Comparison of ENCODE assay signal across 8 mouse cellular contexts in genomic region chr15:28154822-28155501, GRCm38 (mm10). TPM values are rescaled to one million over a fixed set of nuclear protein-coding genes. Genes with fewer than 3 reads are reported as not detected.
DNase-seq lines count a peak whose midpoint lies in the region; ATAC-seq and TF ChIP-seq lines count a peak whose summit lies in the region.

No protein-coding gene starts in this region.

- H3K9ac ChIP-seq in kidney, postnatal 0 days (ENCODE audit: low read depth, low read length): no peak overlapping the region
- H3K9ac ChIP-seq in limb, embryonic 14.5 days (ENCODE audit: low read depth, low read length, severe bottlenecking): peak overlapping the region; percentile 32; the same call in 1 of the 2 replicates
- peak overlapping the region; percentile 61 for H3K9ac ChIP-seq in neural tube, embryonic 13.5 days

- H3K27ac ChIP-seq in kidney, postnatal 0 days: no peak overlapping the region
- no peak overlapping the region for H3K27ac ChIP-seq in limb, embryonic 14.5 days (replicated peaks; ENCODE audit: low read depth, low read length)
- no peak overlapping the region for H3K27ac ChIP-seq in neural tube, embryonic 13.5 days (replicated peaks)

- no peak for TF ChIP-seq POLR2A in limb, embryonic 14.5 days (IDR thresholded peaks at IDR 0.05; ENCODE audit: borderline replicate concordance, extremely low read depth, insufficient read depth, insufficient read length)

- H3K27me3 ChIP-seq in kidney, postnatal 0 days (ENCODE audit: insufficient read depth, low read length): no peaks in the 10 kb centered on the region
- no peaks in the 10 kb centered on the region for H3K27me3 ChIP-seq in limb, embryonic 14.5 days (ENCODE audit: control insufficient read depth, insufficient read depth, low read length)
- peaks cover 28% of the 10 kb centered on the region for H3K27me3 ChIP-seq in neural tube, embryonic 13.5 days

- H3K36me3 ChIP-seq in kidney, postnatal 0 days (ENCODE audit: insufficient read depth, low read length): no peaks in the 10 kb centered on the region
- H3K36me3 ChIP-seq in limb, embryonic 14.5 days (ENCODE audit: control insufficient read depth, insufficient read depth, low read length): no peaks in the 10 kb centered on the region
- no peaks in the 10 kb centered on the region for H3K36me3 ChIP-seq in neural tube, embryonic 13.5 days

- 0 out of 2 replicates have a peak, but pooled peaks cover 6% of the 10 kb centered on the region for H3K4me1 ChIP-seq in kidney, postnatal 0 days (replicated peaks; ENCODE audit: insufficient read depth, low read length)
- peaks cover 7% of the 10 kb centered on the region for H3K4me1 ChIP-seq in limb, embryonic 14.5 days (ENCODE audit: control insufficient read depth, insufficient read depth, low read length)
- peaks cover 19% of the 10 kb centered on the region for H3K4me1 ChIP-seq in neural tube, embryonic 13.5 days (replicated peaks)

- 9% methylated on average over 26 of the region's 27 CpGs for WGBS in kidney, postnatal 0 days
- WGBS in limb, embryonic 14.5 days: 10% methylated on average over 21 of the region's 27 CpGs
- 8% methylated on average over 26 of the region's 27 CpGs for WGBS in neural tube, embryonic 13.5 days

- no peaks in the 10 kb centered on the region for H3K9me3 ChIP-seq in kidney, postnatal 0 days (replicated peaks; ENCODE audit: low read length)
- H3K9me3 ChIP-seq in limb, embryonic 14.5 days (ENCODE audit: control insufficient read depth, low read length): no peaks in the 10 kb centered on the region
- H3K9me3 ChIP-seq in neural tube, embryonic 13.5 days: no peaks in the 10 kb centered on the region

- DNase-seq in CD4-positive, CD25-positive, alpha-beta regulatory T cell, adult 2 months (ENCODE audit: low read depth, low spot score): peak; percentile 14
- DNase-seq in cerebellum, postnatal 10 days: peak; percentile 72 to 74
- peak; percentile 28 to 42 for DNase-seq in frontal cortex, postnatal 25 days (ENCODE audit: low spot score in 2 of 2)
- peak; percentile 46 for DNase-seq in kidney, postnatal 0 days (ENCODE audit: low spot score)
- DNase-seq in limb, embryonic 14.5 days (ENCODE audit: low spot score): peak; percentile 18
- DNase-seq in spleen, postnatal 10 days (ENCODE audit: low spot score in 2 of 2): no peak

- peak overlapping the region; percentile 44 for H3K4me2 ChIP-seq in kidney, postnatal 0 days (ENCODE audit: low read length)
- H3K4me2 ChIP-seq in limb, embryonic 14.5 days (replicated peaks; ENCODE audit: low read depth, low read length, severe bottlenecking): peak overlapping the region; percentile 65
- peak overlapping the region; percentile 70 for H3K4me2 ChIP-seq in neural tube, embryonic 13.5 days

- no peak overlapping the region for H3K4me3 ChIP-seq in kidney, postnatal 0 days (replicated peaks; ENCODE audit: low read depth, low read length)
- H3K4me3 ChIP-seq in limb, embryonic 14.5 days (replicated peaks; ENCODE audit: low read length): peak overlapping the region; percentile 32
- H3K4me3 ChIP-seq in neural tube, embryonic 13.5 days: peak overlapping the region; percentile 39

- peak; percentile 42; the same call in 1 of the 2 replicates for TF ChIP-seq CTCF in kidney, postnatal 0 days (IDR thresholded peaks at IDR 0.05; ENCODE audit: low read depth)

- no peak for ATAC-seq in CD4-positive, CD25-positive, alpha-beta regulatory T cell, adult 4 months
- ATAC-seq in kidney, postnatal 0 days (replicated peaks; ENCODE audit: low FRiP score, low read depth): peak; percentile 70
- peak; percentile 49 for ATAC-seq in limb, embryonic 14.5 days (ENCODE audit: low FRiP score, low read depth)
- ATAC-seq in neural tube, embryonic 13.5 days (ENCODE audit: low read depth): peak; percentile 90

RNA-seq across cellular contexts. Expression of gene Dnah5, which starts 48.6 kb away (rescaled TPM):
- polyA plus RNA-seq in CD4-positive, CD25-positive, alpha-beta regulatory T cell, adult 4 months (2017; shearing (Covaris generic)): not detected
- 0.06 and 0.08 TPM in 2 replicates for polyA plus RNA-seq in kidney, postnatal 0 days (2015; fragmentation: Nextera tagmentation; extraction: Ambion mirVana)
- polyA plus RNA-seq in limb, embryonic 14.5 days (2012; rRNA removed): 0.05 and 0.08 TPM in 2 replicates
- 0.10 and 0.11 TPM in 2 replicates for polyA plus RNA-seq in limb, embryonic 14.5 days (2014; fragmentation: Nextera tagmentation; extraction: Ambion mirVana)
- polyA plus RNA-seq in neural tube, embryonic 13.5 days (2015; fragmentation: Nextera tagmentation; extraction: Ambion mirVana): 0.08 and 0.10 TPM in 2 replicates

Comparison
In these comparisons a context has a peak if more than half of its experiments do, and no peak if none do; other contexts are left out.
1. DNase-seq: peak in CD4-positive, CD25-positive, alpha-beta regulatory T cell, adult 2 months (single experiment), cerebellum, postnatal 10 days (2 of 2), frontal cortex, postnatal 25 days (2 of 2), kidney, postnatal 0 days (single experiment) and limb, embryonic 14.5 days (single experiment); none in spleen, postnatal 10 days (0 of 2).
2. Peak in every context shown above with its lines, with median percentiles within 50 percentile points of each other: H3K4me2 ChIP-seq.